Mouse (Mus musculus): ENCODE data around the gene Ttc7b. TPM values are rescaled to one million over a fixed set of nuclear protein-coding genes. Genes with fewer than 3 reads are reported as not detected.

The Ttc7b gene
- polyA plus RNA-seq, 1 experiment from 2014 or later: 6.6 TPM

GRCm38 (mm10) chr12:100276607-100277533 lies 243.8 kb downstream of the Ttc7b start:
- Histone ChIP-seq H3K9me3 (ENCODE audit: low read length) (no peaks in the 10 kb centered on the region), H3K27me3 (replicated peaks; ENCODE audit: insufficient read depth, low read length) (no peaks in the 10 kb centered on the region; the same call in 1 of the 2 replicates), H3K4me2 (replicated peaks; ENCODE audit: low read depth, low read length) (no peak overlapping the region), H3K27ac (ENCODE audit: low read length) (no peak overlapping the region), H3K4me1 (ENCODE audit: insufficient read depth, low read depth, low read length) (peaks cover 26% of the 10 kb centered on the region), H3K9ac (replicated peaks; ENCODE audit: low read depth) (no peak overlapping the region), H3K36me3 (ENCODE audit: insufficient read depth, low read length) (no peaks in the 10 kb centered on the region), H3K4me3 (ENCODE audit: low read depth, low read length) (no peak overlapping the region)
- DNase-seq (ENCODE audit: low spot score): peak; percentile 94
- TF ChIP-seq EP300 (IDR thresholded peaks at IDR 0.05) (peak; percentile 72), CTCF (IDR thresholded peaks at IDR 0.05) (no peak)
- 26% methylated on average over 20 of the region's 20 CpGs for WGBS
- ATAC-seq: peak; percentile 78

GRCm38 (mm10) chr12:100275850-100276249 lies 244.8 kb downstream of the Ttc7b start:
- 39% methylated on average over 5 of the region's 5 CpGs for WGBS
- H3K27ac ChIP-seq (ENCODE audit: low read length): no peak overlapping the region
- no peaks in the 10 kb centered on the region for H3K36me3 ChIP-seq (ENCODE audit: insufficient read depth, low read length)
- TF ChIP-seq CTCF (IDR thresholded peaks at IDR 0.05): no peak
- peak; percentile 57; the same call in 1 of the 2 replicates for TF ChIP-seq EP300 (IDR thresholded peaks at IDR 0.05)
- H3K9ac ChIP-seq (replicated peaks; ENCODE audit: low read depth): no peak overlapping the region
- H3K4me3 ChIP-seq (ENCODE audit: low read depth, low read length): no peak overlapping the region
- ATAC-seq (peak; percentile 82), DNase-seq (ENCODE audit: low spot score) (peak; percentile 80)
- H3K27me3 ChIP-seq (replicated peaks; ENCODE audit: insufficient read depth, low read length): no peaks in the 10 kb centered on the region; the same call in 1 of the 2 replicates
- H3K9me3 ChIP-seq (ENCODE audit: low read length): no peaks in the 10 kb centered on the region
- peaks cover 20% of the 10 kb centered on the region for H3K4me1 ChIP-seq (ENCODE audit: insufficient read depth, low read depth, low read length)
- no peak overlapping the region for H3K4me2 ChIP-seq (replicated peaks; ENCODE audit: low read depth, low read length)

GRCm38 (mm10) chr12:100273033-100273432 lies 247.6 kb downstream of the Ttc7b start:
- WGBS: 76% methylated on average over 2 of the region's 2 CpGs
- no peaks in the 10 kb centered on the region for H3K36me3 ChIP-seq (ENCODE audit: insufficient read depth, low read length)
- no peak overlapping the region for H3K4me2 ChIP-seq (replicated peaks; ENCODE audit: low read depth, low read length)
- no peaks in the 10 kb centered on the region for H3K9me3 ChIP-seq (ENCODE audit: low read length)
- DNase-seq (ENCODE audit: low spot score) (no peak), ATAC-seq (no peak)
- H3K27me3 ChIP-seq (replicated peaks; ENCODE audit: insufficient read depth, low read length): no peaks in the 10 kb centered on the region; the same call in 1 of the 2 replicates
- no peak overlapping the region for H3K4me3 ChIP-seq (ENCODE audit: low read depth, low read length)
- H3K9ac ChIP-seq (replicated peaks; ENCODE audit: low read depth): no peak overlapping the region
- peaks cover 16% of the 10 kb centered on the region for H3K4me1 ChIP-seq (ENCODE audit: insufficient read depth, low read depth, low read length)
- TF ChIP-seq CTCF (IDR thresholded peaks at IDR 0.05) (no peak), EP300 (IDR thresholded peaks at IDR 0.05) (no peak)
- H3K27ac ChIP-seq (ENCODE audit: low read length): no peak overlapping the region

- ATAC-seq (0 out of 2 replicates have a peak, but pooled peaks have one; percentile 38), DNase-seq (ENCODE audit: low spot score) (peak; percentile 42)
- WGBS: 70% methylated on average over 9 of the region's 9 CpGs
- Histone ChIP-seq H3K9me3 (ENCODE audit: low read length) (no peaks in the 10 kb centered on the region), H3K36me3 (ENCODE audit: insufficient read depth, low read length) (no peaks in the 10 kb centered on the region), H3K27ac (ENCODE audit: low read length) (no peak overlapping the region), H3K9ac (replicated peaks; ENCODE audit: low read depth) (no peak overlapping the region), H3K4me2 (replicated peaks; ENCODE audit: low read depth, low read length) (no peak overlapping the region), H3K4me1 (ENCODE audit: insufficient read depth, low read depth, low read length) (no peaks in the 10 kb centered on the region), H3K27me3 (replicated peaks; ENCODE audit: insufficient read depth, low read length) (no peaks in the 10 kb centered on the region; the same call in 1 of the 2 replicates), H3K4me3 (ENCODE audit: low read depth, low read length) (no peak overlapping the region)
- TF ChIP-seq EP300 (IDR thresholded peaks at IDR 0.05) (peak; percentile 27; the same call in 1 of the 2 replicates), CTCF (IDR thresholded peaks at IDR 0.05) (no peak)
These were observed 250.5 kb downstream of the Ttc7b start for GRCm38 (mm10) chr12:100269967-100270662.

- WGBS: 12% methylated on average over 6 of the region's 6 CpGs
- Histone ChIP-seq H3K9me3 (ENCODE audit: low read length) (no peaks in the 10 kb centered on the region), H3K4me1 (ENCODE audit: insufficient read depth, low read depth, low read length) (no peaks in the 10 kb centered on the region), H3K4me2 (replicated peaks; ENCODE audit: low read depth, low read length) (no peak overlapping the region), H3K9ac (replicated peaks; ENCODE audit: low read depth) (no peak overlapping the region), H3K27ac (ENCODE audit: low read length) (no peak overlapping the region), H3K36me3 (ENCODE audit: insufficient read depth, low read length) (no peaks in the 10 kb centered on the region), H3K4me3 (ENCODE audit: low read depth, low read length) (no peak overlapping the region), H3K27me3 (replicated peaks; ENCODE audit: insufficient read depth, low read length) (no peaks in the 10 kb centered on the region; the same call in 1 of the 2 replicates)
- DNase-seq (ENCODE audit: low spot score): peak; percentile 72
- peak; percentile 59 for ATAC-seq
- TF ChIP-seq EP300 (IDR thresholded peaks at IDR 0.05) (no peak), CTCF (IDR thresholded peaks at IDR 0.05) (no peak)
These were observed 252.6 kb downstream of the Ttc7b start for GRCm38 (mm10) chr12:100268011-100268410.
